Mouse (Mus musculus) spleen, postnatal 36 days (tissue): ENCODE data around the gene Zgpat.

ENCODE experiments used
- DNase-seq, 2 experiments: peaks; one replicate each; pipeline ENCODE4 v3.0.0; 2022; ENCODE audit warnings: low spot score in 2 of 2, mixed read lengths in 1 of 2

Gene Zgpat

GRCm38 (mm10) chr2:181384919-181385391 is 20.2 kb downstream of the Zgpat start:
- DNase-seq, result no peak

- no peak for DNase-seq
Observed at GRCm38 (mm10) chr2:181385885-181386284, 21.2 kb downstream of the Zgpat start.

GRCm38 (mm10) chr2:181386663-181387210 is 22.0 kb downstream of the Zgpat start:
- no peak for DNase-seq

- no peak for DNase-seq
Observed at GRCm38 (mm10) chr2:181390136-181390870, 25.6 kb downstream of the Zgpat start.

GRCm38 (mm10) chr2:181391022-181391421 is 26.3 kb downstream of the Zgpat start:
- DNase-seq, result no peak

GRCm38 (mm10) chr2:181391541-181391940 is 26.8 kb downstream of the Zgpat start:
- DNase-seq, result no peak

GRCm38 (mm10) chr2:181392600-181393213 is 28.0 kb downstream of the Zgpat start:
- peak; percentile 71 to 73 for DNase-seq

- no peak for DNase-seq
Observed at GRCm38 (mm10) chr2:181394086-181394485, 29.4 kb downstream of the Zgpat start.

GRCm38 (mm10) chr2:181397207-181397761 is 32.6 kb downstream of the Zgpat start:
- no peak for DNase-seq

- DNase-seq, result no peak
Observed at GRCm38 (mm10) chr2:181401497-181401896, 36.8 kb downstream of the Zgpat start.

- DNase-seq, result no peak
Observed at GRCm38 (mm10) chr2:181403722-181404121, 39.0 kb downstream of the Zgpat start.

- DNase-seq, result no peak
Observed at GRCm38 (mm10) chr2:181409643-181410042, 44.9 kb downstream of the Zgpat start.

- peak; percentile 54 to 70 for DNase-seq
Observed at GRCm38 (mm10) chr2:181410760-181411473, 46.2 kb downstream of the Zgpat start.

- no peak for DNase-seq
Observed at GRCm38 (mm10) chr2:181413141-181413540, 48.4 kb downstream of the Zgpat start.

GRCm38 (mm10) chr2:181415945-181416344 is 51.2 kb downstream of the Zgpat start:
- DNase-seq, result no peak

GRCm38 (mm10) chr2:181419359-181419758 is 54.6 kb downstream of the Zgpat start:
- peak in 1 of 2 experiments; percentile 23 for DNase-seq

GRCm38 (mm10) chr2:181420426-181420825 is 55.7 kb downstream of the Zgpat start:
- DNase-seq, result no peak

GRCm38 (mm10) chr2:181420903-181421638 is 56.3 kb downstream of the Zgpat start:
- DNase-seq, result no peak

GRCm38 (mm10) chr2:181423834-181424233 is 59.1 kb downstream of the Zgpat start:
- DNase-seq, result no peak
